Mouse (Mus musculus) heart, embryonic 15.5 days (tissue): ENCODE measurements around the gene Hipk2. TPM values are rescaled to one million over a fixed set of nuclear protein-coding genes. Genes with fewer than 3 reads are reported as not detected.

Source experiments
- ATAC-seq: fragments of 200-750 bp; cut with Nextera tagmentation; replicated peaks from 2 replicates; pipeline ENCODE4 v1.8.0; 2017; ENCODE audit warnings: low read depth, moderate TSS enrichment; ENCODE audit not compliant: insufficient number of reproducible peaks, insufficient read depth, low FRiP score
- H3K27ac ChIP-seq: fragments of 300-500 bp; sonication (generic); 2 replicates; pipeline ENCODE4 v1.5.1; 2015; ENCODE audit warnings: mild to moderate bottlenecking, inconsistent platforms
- H3K27me3 ChIP-seq: fragments of 300-500 bp; sonication (generic); 2 replicates; pipeline ENCODE4 v1.6.1; 2015; ENCODE audit warnings: inconsistent platforms
- H3K36me3 ChIP-seq: fragments of 300-500 bp; sonication (generic); 2 replicates; pipeline ENCODE4 v1.6.1; 2015; ENCODE audit warnings: mild to moderate bottlenecking, inconsistent platforms
- H3K4me1 ChIP-seq: fragments of 300-500 bp; sonication (generic); replicated peaks from 2 replicates; pipeline ENCODE4 v1.6.1; 2015; ENCODE audit warnings: inconsistent platforms
- H3K4me2 ChIP-seq: fragments of 300-500 bp; sonication (generic); 2 replicates; pipeline ENCODE4 v1.6.1; 2015; ENCODE audit warnings: inconsistent platforms, mild to moderate bottlenecking, moderate library complexity
- H3K4me3 ChIP-seq: fragments of 300-500 bp; sonication (generic); 2 replicates; pipeline ENCODE4 v1.5.1; 2015; ENCODE audit warnings: mild to moderate bottlenecking, inconsistent platforms
- H3K9ac ChIP-seq: fragments of 300-500 bp; sonication (generic); 2 replicates; pipeline ENCODE4 v1.6.1; 2015; ENCODE audit warnings: mild to moderate bottlenecking, inconsistent platforms
- H3K9me3 ChIP-seq: fragments of 300-500 bp; sonication (generic); replicated peaks from 2 replicates; pipeline ENCODE4 v1.6.1; 2016; ENCODE audit warnings: inconsistent platforms
- WGBS: fragments of 180-500 bp; shearing (Covaris S2); methylation state at CpG from one replicate; pipeline ENCODE4 v1.1.7; 2015; ENCODE audit warnings: mixed read lengths; 5-methylcytosine and 5-hydroxymethylcytosine counted together
- polyA plus RNA-seq: library from polyadenylated mRNA; unstranded; fragments of >200 nt; fragmentation: Nextera tagmentation; extraction: Ambion mirVana; gene quantifications from 2 replicates; pipeline ENCODE4 v1.2.1, GENCODE M21; 2015

The Hipk2 gene
- polyA plus RNA-seq, 1 experiment from 2014 or later = 8.8 TPM

- Histone ChIP-seq H3K27ac (no peak overlapping the region), H3K9me3 (no peaks in the 10 kb centered on the region), H3K9ac (no peak overlapping the region), H3K4me3 (no peak overlapping the region), H3K27me3 (peaks cover 23% of the 10 kb centered on the region), H3K4me2 (no peak overlapping the region), H3K36me3 (no peaks in the 10 kb centered on the region), H3K4me1 (no peaks in the 10 kb centered on the region)
- WGBS = 64% methylated on average over 6 of the region's 6 CpGs
- ATAC-seq = no peak
These were observed 206.4 kb downstream of the Hipk2 start for GRCm38 (mm10) chr6:38669580-38669979.

- Histone ChIP-seq H3K27me3 (peaks cover 57% of the 10 kb centered on the region), H3K9me3 (no peaks in the 10 kb centered on the region), H3K4me1 (peaks cover 7% of the 10 kb centered on the region), H3K9ac (peak within 1 kb of the TSS; percentile 53), H3K27ac (no peak within 1 kb of the TSS), H3K36me3 (no peaks in the 10 kb centered on the region), H3K4me2 (peak within 1 kb of the TSS; percentile 97), H3K4me3 (peak within 1 kb of the TSS; percentile 67)
- ATAC-seq = peak; percentile 28; the same call in 1 of the 2 replicates
- 1% methylated on average over 67 of the region's 84 CpGs for WGBS
These were observed 213.0 kb downstream of the Hipk2 start, which contains the start of gene Clec2l for GRCm38 (mm10) chr6:38662714-38663615. Gene Clec2l, plus strand, starts transcription at chr6:38663069.

DNA sequence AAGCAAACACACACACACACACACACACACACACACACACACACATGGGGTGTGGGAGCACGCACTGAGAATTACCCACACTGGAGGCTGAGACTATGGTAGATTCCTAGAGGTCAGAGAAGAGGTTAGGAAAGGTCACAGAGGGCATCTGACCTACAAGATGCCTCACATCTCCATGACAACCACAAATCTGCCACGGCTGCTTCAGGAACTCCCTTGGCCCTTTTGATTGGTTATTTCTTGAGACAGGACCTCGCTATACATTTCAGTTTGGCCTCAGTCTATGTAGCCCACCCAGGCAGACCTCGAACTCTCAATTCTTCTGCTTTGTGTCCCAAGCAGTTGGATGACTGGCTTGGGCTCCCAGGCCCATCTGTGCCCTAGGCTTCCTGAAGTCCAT is 214.3 kb downstream of the Hipk2 start:
- H3K9ac ChIP-seq = no peak overlapping the region
- no peak overlapping the region for H3K27ac ChIP-seq
- peaks cover 54% of the 10 kb centered on the region for H3K27me3 ChIP-seq
- H3K4me1 ChIP-seq = peaks cover 7% of the 10 kb centered on the region
- ATAC-seq = no peak
- no peaks in the 10 kb centered on the region for H3K36me3 ChIP-seq
- no peak overlapping the region for H3K4me3 ChIP-seq
- H3K9me3 ChIP-seq = no peaks in the 10 kb centered on the region
- no peak overlapping the region for H3K4me2 ChIP-seq
- 78% methylated on average over 4 of the region's 4 CpGs for whole genome bisulfite sequencing

DNA sequence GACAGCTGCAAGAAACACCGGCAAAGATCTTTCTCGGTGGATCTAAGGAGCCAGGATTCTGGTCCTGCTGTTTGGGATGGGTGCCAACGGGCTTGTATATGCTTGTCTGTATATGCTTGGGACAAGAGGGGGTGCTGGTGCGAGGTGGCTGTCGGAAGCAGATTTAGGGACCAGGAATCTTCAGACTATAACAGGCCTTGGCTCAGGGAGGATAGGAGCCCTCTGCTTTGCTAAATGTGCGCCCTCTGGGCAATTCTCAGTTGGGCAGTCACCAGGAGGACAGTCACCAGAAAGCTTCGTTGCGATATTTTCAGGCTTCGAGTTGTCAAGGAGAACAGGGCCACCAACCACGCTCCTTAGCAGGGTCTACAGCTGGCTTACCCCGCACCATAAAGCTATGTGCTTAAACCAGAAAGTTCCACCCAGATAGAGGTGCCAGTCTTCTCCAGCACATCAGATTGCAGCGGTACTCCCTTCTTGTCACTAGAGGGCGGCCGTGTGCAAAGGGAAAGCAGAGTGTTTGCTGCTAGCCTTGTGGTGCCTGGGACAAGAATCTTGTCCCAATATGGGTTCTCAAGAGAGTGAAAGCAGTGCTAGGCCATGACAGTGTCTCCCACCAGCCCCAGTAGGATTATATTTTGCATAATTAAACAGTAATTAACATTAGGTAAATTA is 225.6 kb downstream of the Hipk2 start:
- Histone ChIP-seq H3K4me1 (no peaks in the 10 kb centered on the region), H3K9me3 (no peaks in the 10 kb centered on the region), H3K4me2 (no peak overlapping the region), H3K4me3 (no peak overlapping the region), H3K27me3 (no peaks in the 10 kb centered on the region), H3K36me3 (no peaks in the 10 kb centered on the region), H3K27ac (no peak overlapping the region), H3K9ac (no peak overlapping the region)
- 35% methylated on average over 14 of the region's 14 CpGs for WGBS
- ATAC-seq = 0 out of 2 replicates have a peak, but pooled peaks have one; percentile 27

GRCm38 (mm10) chr6:38649545-38649944 is 226.4 kb downstream of the Hipk2 start:
- Histone ChIP-seq H3K9ac (no peak overlapping the region), H3K27ac (no peak overlapping the region), H3K9me3 (no peaks in the 10 kb centered on the region), H3K4me3 (no peak overlapping the region), H3K36me3 (no peaks in the 10 kb centered on the region), H3K4me1 (no peaks in the 10 kb centered on the region), H3K4me2 (no peak overlapping the region), H3K27me3 (no peaks in the 10 kb centered on the region)
- 69% methylated on average over 3 of the region's 3 CpGs for whole genome bisulfite sequencing
- no peak for ATAC-seq

Other genes with a start within 250 kb of the Hipk2 start
- gene Klrg2, start 238.9 kb downstream of the Hipk2 start, polyA plus RNA-seq = 0.15 and 0.24 TPM in 2 replicates
- 0.87 and 1.9 TPM in 2 replicates for gene Clec2l, start 213.1 kb downstream of the Hipk2 start, polyA plus RNA-seq
- 1.5 and 2.9 TPM in 2 replicates for gene Tbxas1, start 761 bp downstream of the Hipk2 start, polyA plus RNA-seq
- gene Parp12, start 242.2 kb upstream of the Hipk2 start, polyA plus RNA-seq = 10.2 and 12.4 TPM in 2 replicates